Mouse (Mus musculus) heart, adult 9 months (tissue): ENCODE data around the gene Fam122a.

ENCODE experiments used
- DNase-seq, 2 experiments: peaks; one replicate each; pipeline ENCODE4 v3.0.0; 2022; ENCODE audit warnings: low spot score in 2 of 2

Fam122a gene

GRCm38 (mm10) chr19:24490275-24490674, 13.1 kb upstream of the Fam122a start:
- DNase-seq: no peak

GRCm38 (mm10) chr19:24486433-24487296, 9.5 kb upstream of the Fam122a start:
- no peak for DNase-seq

GRCm38 (mm10) chr19:24484612-24485194, 7.5 kb upstream of the Fam122a start:
- no peak for DNase-seq

- DNase-seq: no peak
Observed at GRCm38 (mm10) chr19:24480916-24481315, 3.8 kb upstream of the Fam122a start.

- peak in 1 of 2 experiments; percentile 14 for DNase-seq
Observed at GRCm38 (mm10) chr19:24476461-24476860, 695 bp downstream of the Fam122a start.

GRCm38 (mm10) chr19:24475281-24475680, 1.9 kb downstream of the Fam122a start:
- no peak for DNase-seq

- DNase-seq: no peak
Observed at GRCm38 (mm10) chr19:24472512-24472911, 4.6 kb downstream of the Fam122a start.

- no peak for DNase-seq
Observed at GRCm38 (mm10) chr19:24471538-24471937, 5.6 kb downstream of the Fam122a start.

- DNase-seq: no peak
Observed at GRCm38 (mm10) chr19:24469216-24469615, 7.9 kb downstream of the Fam122a start.

- DNase-seq: no peak
Observed at GRCm38 (mm10) chr19:24468616-24469015, 8.5 kb downstream of the Fam122a start.

- DNase-seq: no peak
Observed at GRCm38 (mm10) chr19:24463011-24463410, 14.1 kb downstream of the Fam122a start.

GRCm38 (mm10) chr19:24456591-24457231, 20.4 kb downstream of the Fam122a start:
- DNase-seq: peak in 1 of 2 experiments; percentile 19

- no peak for DNase-seq
Observed at GRCm38 (mm10) chr19:24455249-24455960, 21.8 kb downstream of the Fam122a start.

GRCm38 (mm10) chr19:24454451-24454850, 22.7 kb downstream of the Fam122a start:
- DNase-seq: no peak

- no peak for DNase-seq
Observed at GRCm38 (mm10) chr19:24453379-24453778, 23.8 kb downstream of the Fam122a start.

- no peak for DNase-seq
Observed at GRCm38 (mm10) chr19:24452441-24452898, 24.7 kb downstream of the Fam122a start.

GRCm38 (mm10) chr19:24451626-24452025, 25.5 kb downstream of the Fam122a start:
- no peak for DNase-seq

- no peak for DNase-seq
Observed at GRCm38 (mm10) chr19:24450740-24451139, 26.4 kb downstream of the Fam122a start.

GRCm38 (mm10) chr19:24444322-24444721, 32.8 kb downstream of the Fam122a start:
- no peak for DNase-seq

- DNase-seq: no peak
Observed at GRCm38 (mm10) chr19:24439715-24440114, 37.4 kb downstream of the Fam122a start.

GRCm38 (mm10) chr19:24434291-24434690, 42.9 kb downstream of the Fam122a start:
- DNase-seq: no peak

GRCm38 (mm10) chr19:24432447-24432846, 44.7 kb downstream of the Fam122a start:
- DNase-seq: no peak
